Mouse (Mus musculus) kidney, adult 2 months (tissue): Measurements from ENCODE around the gene Dus2. TPM values are rescaled to one million over a fixed set of nuclear protein-coding genes. Genes with fewer than 3 reads are reported as not detected.
"Not testable (repeated sequence)": the region's sequence is repeated elsewhere in the genome, so short reads cannot be mapped to it uniquely, and the experiment has no call there.

Source experiments
- DNase-seq: peaks from one replicate; pipeline ENCODE4 v3.0.0; 2021
- H3K27ac ChIP-seq: fragments of 200-500 bp; 2 replicates; pipeline ENCODE4 v1.5.1; 2012; ENCODE audit warnings: low read depth, low read length, control low read depth, inconsistent platforms; ENCODE audit not compliant: insufficient read depth
- H3K27me3 ChIP-seq: fragments of 200-500 bp; replicated peaks from 2 replicates; pipeline ENCODE4 v1.6.1; 2012; ENCODE audit warnings: mild to moderate bottlenecking, moderate library complexity, low read length, inconsistent platforms; ENCODE audit not compliant: control insufficient read depth, insufficient read depth
- H3K36me3 ChIP-seq: fragments of 200-500 bp; 2 replicates; pipeline ENCODE4 v1.6.1; 2012; ENCODE audit warnings: mild to moderate bottlenecking, moderate library complexity, low read length, inconsistent platforms; ENCODE audit not compliant: control insufficient read depth, insufficient read depth
- H3K4me1 ChIP-seq: fragments of 200-500 bp; 2 replicates; pipeline ENCODE4 v1.6.1; 2011; ENCODE audit warnings: low read length; ENCODE audit not compliant: control insufficient read depth, insufficient read depth
- H3K4me3 ChIP-seq: fragments of 200-500 bp; 2 replicates; pipeline ENCODE4 v1.5.1; 2011; ENCODE audit warnings: mild to moderate bottlenecking, low read depth, low read length, control low read depth; ENCODE audit not compliant: insufficient read depth
- CTCF ChIP-seq: fragments of 200-500 bp; conservative IDR thresholded peaks from 2 replicates; pipeline ENCODE4 v1.5.1; 2011; ENCODE audit warnings: low read depth, mild to moderate bottlenecking, control low read depth, low read length, moderate library complexity, mixed read lengths; ENCODE audit not compliant: insufficient read depth, insufficient read length
- POLR2A ChIP-seq: fragments of 200-500 bp; IDR thresholded peaks from one replicate; pipeline ENCODE4 v1.6.1; 2011; ENCODE audit warnings: low read depth, low read length, control low read depth
- WGBS: fragments of 180-500 bp; shearing (Covaris S2); methylation state at CpG from one replicate; pipeline ENCODE4 v1.1.7; 2018; 5-methylcytosine and 5-hydroxymethylcytosine counted together
- polyA plus RNA-seq: library from polyadenylated mRNA; depleted of rRNA; stranded (reverse); fragments of >200 nt; gene quantifications from 2 replicates; pipeline ENCODE4 v1.2.3, GENCODE M21; 2012

Gene Dus2
- polyA plus RNA-seq, 1 experiment = 11.6 TPM

DNA sequence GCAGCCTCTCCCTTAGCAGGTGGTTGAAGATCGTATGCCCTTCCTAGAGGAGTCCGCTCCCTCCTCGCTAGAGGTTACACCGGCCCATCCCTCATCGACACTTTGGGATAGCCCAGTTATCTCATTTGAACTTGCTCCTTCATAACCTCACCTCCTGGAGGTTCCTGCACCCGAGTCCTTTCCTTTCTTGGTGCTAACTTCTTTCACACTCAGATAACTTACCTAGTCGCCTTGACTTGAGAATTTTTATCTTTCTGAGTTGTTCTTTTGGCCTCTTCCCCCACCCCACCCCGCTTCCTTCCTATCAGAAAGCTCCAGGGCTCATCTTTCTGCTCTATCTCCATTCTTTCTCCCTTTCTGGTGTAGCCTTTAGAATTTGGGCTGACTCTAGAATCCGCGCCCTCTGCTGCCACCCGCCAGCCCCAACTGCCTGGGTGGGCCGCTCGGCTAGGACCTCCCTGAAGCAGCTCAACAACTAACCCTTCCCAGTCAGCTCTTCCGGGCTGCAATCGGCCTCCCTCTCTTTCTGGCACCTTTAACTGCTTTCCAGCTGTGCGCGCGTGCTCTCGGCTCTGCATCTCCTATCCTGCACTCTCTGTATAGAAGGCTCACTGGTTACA is 24.3 kb upstream of the Dus2 start:
- WGBS = 27% methylated on average over 19 of the region's 19 CpGs
- Histone ChIP-seq H3K4me3 (peak overlapping the region; percentile 80; the same call in 1 of the 2 replicates), H3K27ac (no peak overlapping the region), H3K27me3 (no peaks in the 10 kb centered on the region), H3K36me3 (no peaks in the 10 kb centered on the region), H3K4me1 (peaks cover 10% of the 10 kb centered on the region; the same call in 1 of the 2 replicates)
- TF ChIP-seq CTCF (no peak), POLR2A (no peak)
- no peak for DNase-seq

DNA sequence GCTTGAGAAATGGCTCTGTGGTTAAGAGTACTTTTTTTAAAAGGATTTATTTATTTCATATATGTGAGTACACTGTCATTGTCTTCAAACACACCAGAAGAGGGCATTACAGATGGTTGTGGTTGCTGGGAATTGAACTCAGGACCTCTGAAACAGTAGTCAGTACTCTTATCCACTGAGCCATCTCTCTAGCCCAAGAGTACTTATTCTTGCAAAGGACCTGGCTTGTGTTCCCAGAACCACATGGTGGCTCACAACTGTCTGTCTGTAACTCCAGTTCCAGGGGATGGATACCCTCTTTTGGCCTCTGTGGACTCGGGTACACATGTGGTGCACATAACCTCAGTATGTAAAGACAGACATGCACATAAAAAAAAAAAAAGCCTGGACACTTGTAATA is 21.8 kb upstream of the Dus2 start:
- no peak overlapping the region for H3K4me3 ChIP-seq
- no peaks in the 10 kb centered on the region for H3K27me3 ChIP-seq
- H3K4me1 ChIP-seq = 0 out of 2 replicates have a peak, but pooled peaks cover 6% of the 10 kb centered on the region
- H3K27ac ChIP-seq = no peak overlapping the region
- no peak for DNase-seq
- 92% methylated on average over 1 of the region's 1 CpGs for WGBS
- no peak for TF ChIP-seq CTCF
- TF ChIP-seq POLR2A = no peak
- no peaks in the 10 kb centered on the region for H3K36me3 ChIP-seq

DNA sequence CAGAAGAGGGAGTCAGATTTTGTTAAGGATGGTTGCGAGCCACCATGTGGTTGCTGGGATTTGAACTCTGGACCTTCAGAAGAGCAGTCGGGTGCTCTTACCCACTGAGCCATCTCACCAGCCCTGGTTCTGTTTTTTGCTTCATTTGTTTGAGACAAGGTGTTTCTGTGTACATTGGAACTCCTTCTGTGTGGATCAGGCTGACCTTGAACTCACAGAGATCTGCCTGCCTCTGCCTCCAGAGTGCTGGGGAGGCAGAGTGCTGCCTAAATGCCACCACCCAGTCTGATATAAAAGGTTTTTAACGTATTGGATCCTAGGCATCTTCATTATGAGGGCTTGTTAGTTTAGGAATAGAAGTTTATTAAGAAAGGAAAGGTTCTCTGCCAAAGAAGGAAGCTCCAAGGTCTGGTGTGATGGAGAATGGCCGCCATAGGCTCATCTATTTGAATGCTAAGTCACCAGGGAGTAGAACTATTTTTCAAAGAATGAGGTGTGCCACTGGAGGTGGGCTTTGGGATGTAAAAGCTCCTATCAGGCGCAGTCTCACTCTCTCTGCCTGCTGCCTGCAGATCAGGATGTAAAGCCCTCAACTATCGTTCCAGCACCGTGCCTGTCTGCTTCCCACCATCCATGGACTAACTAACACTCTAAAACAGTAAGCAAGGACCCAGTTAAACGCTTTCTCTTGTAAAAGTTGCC is 20.0 kb upstream of the Dus2 start:
- no peaks in the 10 kb centered on the region for H3K4me1 ChIP-seq
- no peak for TF ChIP-seq POLR2A
- WGBS = 79% methylated on average over 8 of the region's 8 CpGs

DNA sequence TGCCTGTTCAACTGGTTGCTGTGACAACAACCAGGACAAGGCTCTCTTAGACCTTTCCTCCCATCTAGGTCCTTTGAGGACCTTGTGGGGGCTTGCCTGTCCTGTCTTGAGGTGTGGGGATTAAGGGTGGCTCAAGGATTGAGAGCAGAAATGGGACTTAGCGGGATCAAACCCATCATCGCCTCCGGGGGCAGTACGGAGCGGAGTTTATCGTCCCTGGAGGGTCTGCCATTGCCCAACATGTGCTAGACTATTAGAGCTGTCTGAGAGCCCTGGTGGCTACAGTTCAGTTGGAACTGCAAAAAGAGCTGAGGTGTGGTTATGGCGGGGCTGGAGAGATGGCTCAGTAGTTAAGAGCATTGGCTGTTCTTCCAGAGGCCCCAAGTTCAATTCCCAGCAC is 15.8 kb upstream of the Dus2 start:
- no peak for DNase-seq
- TF ChIP-seq POLR2A (no peak), CTCF (no peak)
- H3K4me3 ChIP-seq = no peak overlapping the region
- H3K27me3 ChIP-seq = no peaks in the 10 kb centered on the region
- H3K27ac ChIP-seq = no peak overlapping the region
- H3K4me1 ChIP-seq = no peaks in the 10 kb centered on the region
- no peaks in the 10 kb centered on the region for H3K36me3 ChIP-seq
- WGBS = 75% methylated on average over 7 of the region's 7 CpGs

More for the DNA sequence above, 20.0 kb upstream of the Dus2 start:
- H3K4me3 ChIP-seq = no peak overlapping the region
- no peaks in the 10 kb centered on the region for H3K27me3 ChIP-seq
- H3K36me3 ChIP-seq = no peaks in the 10 kb centered on the region
- no peak for DNase-seq
- H3K27ac ChIP-seq = no peak overlapping the region

DNA sequence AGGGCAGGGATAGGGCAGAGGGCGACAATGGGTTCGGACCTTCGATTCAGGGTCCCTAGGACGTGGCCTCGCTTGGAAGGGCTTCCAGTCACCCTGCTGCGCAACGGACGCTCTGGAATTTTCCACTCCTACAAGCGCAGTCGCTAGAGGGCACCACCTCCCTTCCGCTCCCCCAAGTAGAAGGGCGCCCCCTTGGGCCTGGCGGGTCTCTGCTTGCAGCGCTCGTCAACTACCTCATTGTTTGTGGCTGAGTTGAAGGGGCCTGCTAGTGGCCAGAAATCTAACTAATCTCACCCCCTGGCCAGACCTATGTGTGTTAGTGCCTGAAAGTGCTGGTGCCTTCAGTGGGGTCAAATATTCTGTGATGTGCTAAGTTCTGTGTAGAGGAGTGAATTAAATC is 11.8 kb upstream of the Dus2 start, which contains the start of gene Dpep3:
Gene Dpep3, minus strand, starts transcription at position 105 of the 400 bp plus-strand sequence.
- TF ChIP-seq POLR2A = no peak
- H3K36me3 ChIP-seq = no peaks in the 10 kb centered on the region
- H3K4me3 ChIP-seq = no peak within 1 kb of the TSS
- 94% methylated on average over 15 of the region's 15 CpGs for WGBS
- no peak for DNase-seq
- H3K27me3 ChIP-seq = no peaks in the 10 kb centered on the region
- no peak within 1 kb of the TSS for H3K27ac ChIP-seq
- no peaks in the 10 kb centered on the region for H3K4me1 ChIP-seq

DNA sequence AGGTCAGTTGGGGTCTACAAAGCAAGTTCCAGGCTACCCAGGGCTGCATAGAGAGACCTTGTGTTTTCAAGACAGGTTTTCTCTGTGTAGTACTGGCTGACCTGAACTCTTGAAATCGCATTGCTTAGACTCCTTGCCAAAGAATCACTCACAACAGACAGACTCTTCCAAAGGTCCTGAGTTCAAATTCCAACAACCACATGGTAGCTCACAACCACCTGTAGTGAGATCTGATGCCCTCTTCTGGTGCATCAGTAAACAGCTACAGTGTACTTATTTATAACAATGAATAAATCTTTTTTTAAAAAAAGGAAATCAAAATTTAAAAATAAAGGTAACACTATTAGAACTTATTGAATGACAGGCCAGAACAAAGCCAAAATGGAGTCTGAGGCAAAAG is 10.0 kb upstream of the Dus2 start:
- no peak for TF ChIP-seq POLR2A
- no peak; the same call in 1 of the 2 replicates for TF ChIP-seq CTCF
- Histone ChIP-seq H3K36me3 (no peaks in the 10 kb centered on the region), H3K4me1 (no peaks in the 10 kb centered on the region), H3K27me3 (no peaks in the 10 kb centered on the region), H3K27ac (no peak overlapping the region), H3K4me3 (no peak overlapping the region)
- WGBS = 74% methylated on average over 1 of the region's 1 CpGs
- DNase-seq = no peak

DNA sequence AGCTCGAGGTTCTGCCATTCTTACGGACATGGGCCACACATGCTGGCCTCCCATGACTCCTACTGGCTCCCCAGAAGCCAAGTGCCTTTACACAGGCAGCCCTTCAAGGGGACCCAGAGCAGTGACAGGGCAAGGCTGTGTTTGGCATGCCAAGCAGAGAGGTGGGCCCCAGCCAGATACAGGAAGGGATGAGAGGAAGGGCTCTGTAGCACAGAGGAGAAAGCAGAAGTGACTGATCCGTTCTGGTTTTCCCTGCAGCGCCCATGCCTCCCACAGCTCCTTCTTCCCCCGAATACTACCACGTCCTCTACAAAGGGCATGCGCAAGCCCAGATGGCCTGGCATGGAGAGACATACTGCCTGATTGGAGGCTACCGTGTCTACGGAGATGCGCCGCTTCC is 7.7 kb upstream of the Dus2 start:
- not testable (repeated sequence) for H3K4me3 ChIP-seq, DNase-seq, H3K27me3 ChIP-seq, H3K4me1 ChIP-seq, H3K36me3 ChIP-seq, H3K27ac ChIP-seq
- 83% methylated on average over 11 of the region's 11 CpGs for WGBS
